Mouse (Mus musculus): ENCODE measurements around the gene Jph2. TPM values are rescaled to one million over a fixed set of nuclear protein-coding genes. Genes with fewer than 3 reads are reported as not detected.

Gene Jph2
- total and polyA plus RNA-seq, 3 experiments = 0.04 to 0.19 TPM; not detected in 1

DNA sequence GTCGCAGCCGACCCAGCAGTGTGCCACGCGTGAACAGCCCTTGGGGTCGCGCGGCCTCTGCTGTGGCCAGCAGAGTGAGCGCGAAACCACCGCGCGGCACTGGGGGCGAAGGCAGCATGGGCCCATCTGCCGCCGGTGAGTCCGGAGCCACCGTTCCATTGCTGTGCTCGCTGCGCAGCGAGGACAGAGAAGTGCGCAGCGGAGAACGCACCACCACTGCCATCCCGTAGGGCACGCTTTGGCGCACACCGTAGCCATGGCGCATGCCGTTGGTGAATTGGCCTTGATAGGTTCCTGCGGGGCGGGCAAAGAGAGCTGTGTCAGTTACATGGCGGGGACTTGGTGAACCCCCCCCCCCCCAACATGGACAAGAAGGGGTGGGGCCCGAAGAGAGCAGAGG is 21.7 kb downstream of the Jph2 start:
- Histone ChIP-seq H3K9ac (ENCODE audit: control insufficient read depth, low read depth, low read length, poor library complexity, severe bottlenecking) (no peak overlapping the region), H3K4me3 (ENCODE audit: control insufficient read depth in 1 of 2, insufficient read depth in 1 of 2, low read depth in 2 of 2, low read length in 2 of 2) (no peak overlapping the region), H3K27ac (ENCODE audit: control insufficient read depth, low read depth, low read length) (no peak overlapping the region), H3K4me1 (ENCODE audit: control insufficient read depth in 1 of 2, insufficient read depth in 2 of 2, low read length in 2 of 2) (no peaks in the 10 kb centered on the region), H3K79me2 (ENCODE audit: control insufficient read depth, insufficient read depth, low read length, poor library complexity) (no peaks in the 10 kb centered on the region), H3K36me3 (ENCODE audit: control insufficient read depth in 1 of 2, insufficient read depth in 2 of 2, low read length in 2 of 2) (no peaks in the 10 kb centered on the region), H3K27me3 (ENCODE audit: control insufficient read depth in 1 of 2, insufficient read depth in 2 of 2, low read length in 2 of 2) (peaks cover 0 to 1% of the 10 kb centered on the region in 2 experiments; a peak in 2 of 4 replicates), H3K9me3 (replicated peaks; ENCODE audit: insufficient read depth, low read length) (no peaks in the 10 kb centered on the region)
- DNase-seq (ENCODE audit: low read depth, low spot score) = no peak
- TF ChIP-seq E2F4 (IDR thresholded peaks at IDR 0.05; ENCODE audit: borderline replicate concordance, low read depth, low read length) (no peak), ELF1 (IDR thresholded peaks at IDR 0.05; ENCODE audit: low read depth, low read length) (no peak), NELFE (IDR thresholded peaks at IDR 0.05; ENCODE audit: low read depth, low read length) (no peak), SMC3 (IDR thresholded peaks at IDR 0.05; ENCODE audit: low read depth, low read length) (no peak), CHD1 (IDR thresholded peaks at IDR 0.05; ENCODE audit: low read depth, low read length) (no peak), GABPA (IDR thresholded peaks at IDR 0.05; ENCODE audit: low read depth, low read length) (no peak), MAZ (IDR thresholded peaks at IDR 0.05; ENCODE audit: low read depth, low read length) (no peak), RCOR1 (IDR thresholded peaks at IDR 0.05; ENCODE audit: low read depth, low read length) (no peak), CTCF (IDR thresholded peaks at IDR 0.05 in 2 of 3, conservative IDR thresholded peaks at IDR 0.05 in 1 of 3; ENCODE audit: control insufficient read depth in 1 of 3, insufficient read depth in 1 of 3, low read depth in 2 of 3, low read length in 3 of 3, poor library complexity in 1 of 3, severe bottlenecking in 1 of 3) (no peak), POLR2A (IDR thresholded peaks at IDR 0.05; ENCODE audit: control insufficient read depth in 1 of 2, insufficient read depth in 1 of 2, low read depth in 1 of 2, low read length in 2 of 2, poor library complexity in 1 of 2) (no peak), EP300 (IDR thresholded peaks at IDR 0.05; ENCODE audit: low read depth in 1 of 2, low read length in 2 of 2) (no peak), ZMIZ1 (IDR thresholded peaks at IDR 0.05; ENCODE audit: low read depth, low read length) (no peak), TAL1 (IDR thresholded peaks at IDR 0.05; ENCODE audit: low read length) (no peak), RAD21 (IDR thresholded peaks at IDR 0.05; ENCODE audit: low read depth, low read length) (no peak)

DNA sequence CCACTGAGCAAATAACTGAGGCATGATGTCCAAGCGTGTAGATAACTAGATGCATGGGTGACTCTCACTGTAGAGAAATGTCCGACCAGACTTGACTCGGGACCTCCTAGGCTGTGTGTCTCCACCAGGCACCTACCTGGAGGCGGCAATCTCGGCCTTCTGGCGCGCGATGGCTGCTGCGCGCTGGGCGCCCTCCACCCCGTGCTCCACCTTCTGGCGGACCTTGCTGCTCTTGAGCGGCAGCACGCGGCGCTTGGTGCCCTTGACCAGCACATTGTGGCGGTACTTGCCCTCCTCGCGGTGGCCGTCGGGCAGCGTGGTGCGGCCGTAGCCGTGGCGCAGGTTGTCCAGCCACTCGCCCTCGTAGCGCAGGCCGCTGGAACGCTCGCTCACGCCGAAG is 22.3 kb downstream of the Jph2 start:
- TF ChIP-seq SIN3A (IDR thresholded peaks at IDR 0.05; ENCODE audit: low read length) (no peak), CTCF (IDR thresholded peaks at IDR 0.05 in 2 of 3, conservative IDR thresholded peaks at IDR 0.05 in 1 of 3; ENCODE audit: control insufficient read depth in 1 of 3, insufficient read depth in 1 of 3, low read depth in 2 of 3, low read length in 3 of 3, poor library complexity in 1 of 3, severe bottlenecking in 1 of 3) (no peak), ZNF384 (IDR thresholded peaks at IDR 0.05; ENCODE audit: low read depth, low read length) (no peak), BHLHE40 (IDR thresholded peaks at IDR 0.05; ENCODE audit: borderline replicate concordance, low read depth, low read length) (no peak), NRF1 (IDR thresholded peaks at IDR 0.05; ENCODE audit: insufficient read depth, low read depth, low read length, poor library complexity, severe bottlenecking) (no peak)
- H3K27me3 ChIP-seq (ENCODE audit: control insufficient read depth in 1 of 2, insufficient read depth in 2 of 2, low read length in 2 of 2) = peaks cover 0 to 1% of the 10 kb centered on the region in 2 experiments; a peak in 1 of 4 replicates
- no peak for DNase-seq (ENCODE audit: low read depth, low spot score)

More for the DNA sequence above, 22.3 kb downstream of the Jph2 start:
- Histone ChIP-seq H3K79me2 (ENCODE audit: control insufficient read depth, insufficient read depth, low read length, poor library complexity) (no peaks in the 10 kb centered on the region), H3K4me1 (ENCODE audit: control insufficient read depth in 1 of 2, insufficient read depth in 2 of 2, low read length in 2 of 2) (no peaks in the 10 kb centered on the region), H3K36me3 (ENCODE audit: control insufficient read depth in 1 of 2, insufficient read depth in 2 of 2, low read length in 2 of 2) (no peaks in the 10 kb centered on the region), H3K9me3 (replicated peaks; ENCODE audit: insufficient read depth, low read length) (no peaks in the 10 kb centered on the region), H3K9ac (ENCODE audit: control insufficient read depth, low read depth, low read length, poor library complexity, severe bottlenecking) (no peak overlapping the region), H3K4me3 (ENCODE audit: control insufficient read depth in 1 of 2, insufficient read depth in 1 of 2, low read depth in 2 of 2, low read length in 2 of 2) (no peak overlapping the region), H3K27ac (ENCODE audit: control insufficient read depth, low read depth, low read length) (no peak overlapping the region)
